Mouse (Mus musculus): ENCODE data around the gene Ppp1r1b. TPM values are rescaled to one million over a fixed set of nuclear protein-coding genes. Genes with fewer than 3 reads are reported as not detected.

Ppp1r1b gene
- polyA plus RNA-seq, 1 experiment from 2014 or later = 91.7 TPM

- Histone ChIP-seq H3K4me1 (ENCODE audit: control insufficient read depth, insufficient read depth, low read length) (peaks cover 23% of the 10 kb centered on the region), H3K27me3 (replicated peaks; ENCODE audit: control insufficient read depth, insufficient read depth, low read length) (peaks cover 94% of the 10 kb centered on the region), H3K36me3 (ENCODE audit: control insufficient read depth, insufficient read depth, low read length) (no peaks in the 10 kb centered on the region), H3K9me3 (ENCODE audit: control insufficient read depth, low read length) (no peaks in the 10 kb centered on the region), H3K4me3 (ENCODE audit: low read length) (no peak overlapping the region), H3K4me2 (ENCODE audit: low read depth, low read length) (no peak overlapping the region), H3K9ac (ENCODE audit: low read depth, low read length) (no peak overlapping the region), H3K27ac (ENCODE audit: low read length) (no peak overlapping the region)
- no peak for ATAC-seq
- WGBS = 70% methylated on average over 4 of the region's 4 CpGs
Measured at GRCm38 (mm10) chr11:98332841-98333240, 15.4 kb upstream of the Ppp1r1b start.

DNA sequence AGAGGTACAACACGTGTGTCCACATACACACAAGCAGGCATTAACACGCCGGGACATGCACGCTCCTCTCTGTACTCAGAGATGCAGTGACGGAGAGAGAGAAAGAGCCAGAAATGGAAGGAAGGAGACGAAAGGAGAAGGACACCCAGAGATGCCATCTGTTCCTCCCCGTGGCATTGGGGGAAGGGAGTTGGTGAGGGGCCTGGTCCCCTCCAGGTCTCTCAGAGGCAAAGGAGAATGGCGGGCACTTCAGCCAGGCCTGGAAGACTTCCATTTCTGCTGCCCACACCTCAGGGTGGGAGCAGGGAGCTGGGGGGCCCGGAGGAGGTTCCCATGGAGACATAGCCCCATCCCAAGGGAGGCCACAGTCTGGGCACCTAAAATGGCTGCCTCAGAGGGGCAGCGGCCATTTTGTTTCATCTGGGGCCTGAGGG lies 14.9 kb upstream of the Ppp1r1b start:
- 75% methylated on average over 10 of the region's 10 CpGs for WGBS
- Histone ChIP-seq H3K27ac (ENCODE audit: low read length) (no peak overlapping the region), H3K36me3 (ENCODE audit: control insufficient read depth, insufficient read depth, low read length) (no peaks in the 10 kb centered on the region), H3K9ac (ENCODE audit: low read depth, low read length) (no peak overlapping the region), H3K4me2 (ENCODE audit: low read depth, low read length) (no peak overlapping the region), H3K4me1 (ENCODE audit: control insufficient read depth, insufficient read depth, low read length) (peaks cover 19% of the 10 kb centered on the region), H3K4me3 (ENCODE audit: low read length) (no peak overlapping the region), H3K27me3 (replicated peaks; ENCODE audit: control insufficient read depth, insufficient read depth, low read length) (peaks cover 94% of the 10 kb centered on the region), H3K9me3 (ENCODE audit: control insufficient read depth, low read length) (no peaks in the 10 kb centered on the region)
- no peak for ATAC-seq

DNA sequence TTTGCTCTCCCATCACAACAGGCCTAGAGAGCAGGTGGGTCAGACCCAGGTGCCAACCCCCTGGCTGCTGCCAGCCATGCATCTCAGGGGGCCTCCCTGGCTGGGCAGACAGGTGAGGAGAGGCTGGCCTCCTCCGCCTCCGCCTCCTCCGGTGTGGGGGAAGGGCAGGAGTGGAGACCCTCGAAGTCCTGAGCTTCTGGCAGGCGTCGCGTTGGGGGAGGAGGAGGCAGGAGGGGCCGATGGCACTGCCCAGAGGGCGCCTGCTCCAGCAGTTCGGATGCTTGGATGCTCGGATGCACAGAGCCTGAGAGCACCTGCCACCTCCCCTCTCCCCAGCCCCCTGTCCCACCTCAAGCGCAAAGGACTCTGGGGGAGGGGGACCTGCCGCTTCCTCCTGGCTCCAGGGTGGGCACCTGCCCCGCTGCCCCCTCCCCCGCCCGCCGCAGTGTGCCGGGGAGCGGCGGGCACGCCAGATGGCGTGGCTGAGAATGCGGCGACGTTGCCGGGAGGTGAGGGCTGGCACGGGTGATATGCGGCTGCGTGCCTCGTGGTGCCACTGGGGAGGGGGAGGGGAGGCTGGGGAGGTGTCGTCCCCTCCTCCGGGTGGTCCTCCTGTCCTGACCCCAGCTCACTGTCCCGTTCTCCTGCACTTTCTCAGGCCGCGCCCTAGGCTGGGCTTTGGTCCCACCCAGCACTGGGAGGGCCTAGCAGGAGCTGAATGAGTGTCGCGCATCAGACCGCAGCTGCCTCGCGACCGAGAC lies 14.0 kb upstream of the Ppp1r1b start:
- H3K36me3 ChIP-seq (ENCODE audit: control insufficient read depth, insufficient read depth, low read length) = no peaks in the 10 kb centered on the region
- no peak; the same call in 1 of the 2 replicates for ATAC-seq

GRCm38 (mm10) chr11:98335250-98335649 lies 13.0 kb upstream of the Ppp1r1b start:
- no peaks in the 10 kb centered on the region for H3K9me3 ChIP-seq (ENCODE audit: control insufficient read depth, low read length)
- no peak for ATAC-seq

More for the DNA sequence above, 14.0 kb upstream of the Ppp1r1b start:
- H3K4me1 ChIP-seq (ENCODE audit: control insufficient read depth, insufficient read depth, low read length) = peaks cover 21% of the 10 kb centered on the region
- no peaks in the 10 kb centered on the region for H3K9me3 ChIP-seq (ENCODE audit: control insufficient read depth, low read length)
- peak overlapping the region; percentile 47 for H3K4me2 ChIP-seq (ENCODE audit: low read depth, low read length)
- H3K9ac ChIP-seq (ENCODE audit: low read depth, low read length) = no peak overlapping the region
- WGBS = 3% methylated on average over 34 of the region's 41 CpGs
- peaks cover 93% of the 10 kb centered on the region for H3K27me3 ChIP-seq (replicated peaks; ENCODE audit: control insufficient read depth, insufficient read depth, low read length)
- H3K4me3 ChIP-seq (ENCODE audit: low read length) = peak overlapping the region; percentile 31
- no peak overlapping the region for H3K27ac ChIP-seq (ENCODE audit: low read length)

GRCm38 (mm10) chr11:98336245-98337107 lies 11.7 kb upstream of the Ppp1r1b start:
- no peaks in the 10 kb centered on the region for H3K36me3 ChIP-seq (ENCODE audit: control insufficient read depth, insufficient read depth, low read length)
- no peak overlapping the region for H3K4me3 ChIP-seq (ENCODE audit: low read length)
- H3K27ac ChIP-seq (ENCODE audit: low read length) = no peak overlapping the region
- WGBS = 21% methylated on average over 13 of the region's 13 CpGs
- H3K4me2 ChIP-seq (ENCODE audit: low read depth, low read length) = no peak overlapping the region
- no peak for ATAC-seq
- H3K4me1 ChIP-seq (ENCODE audit: control insufficient read depth, insufficient read depth, low read length) = peaks cover 29% of the 10 kb centered on the region
- peaks cover 87% of the 10 kb centered on the region for H3K27me3 ChIP-seq (replicated peaks; ENCODE audit: control insufficient read depth, insufficient read depth, low read length)
- H3K9me3 ChIP-seq (ENCODE audit: control insufficient read depth, low read length) = no peaks in the 10 kb centered on the region
- no peak overlapping the region for H3K9ac ChIP-seq (ENCODE audit: low read depth, low read length)

More at GRCm38 (mm10) chr11:98335250-98335649, 13.0 kb upstream of the Ppp1r1b start:
- Histone ChIP-seq H3K4me3 (ENCODE audit: low read length) (no peak overlapping the region), H3K27me3 (replicated peaks; ENCODE audit: control insufficient read depth, insufficient read depth, low read length) (peaks cover 91% of the 10 kb centered on the region), H3K4me2 (ENCODE audit: low read depth, low read length) (no peak overlapping the region), H3K27ac (ENCODE audit: low read length) (no peak overlapping the region), H3K36me3 (ENCODE audit: control insufficient read depth, insufficient read depth, low read length) (no peaks in the 10 kb centered on the region), H3K9ac (ENCODE audit: low read depth, low read length) (no peak overlapping the region), H3K4me1 (ENCODE audit: control insufficient read depth, insufficient read depth, low read length) (peaks cover 29% of the 10 kb centered on the region)
- WGBS = 5% methylated on average over 9 of the region's 9 CpGs

- ATAC-seq = no peak
- H3K4me1 ChIP-seq (ENCODE audit: control insufficient read depth, insufficient read depth, low read length) = peaks cover 41% of the 10 kb centered on the region
- H3K36me3 ChIP-seq (ENCODE audit: control insufficient read depth, insufficient read depth, low read length) = no peaks in the 10 kb centered on the region
- peak overlapping the region; percentile 64 for H3K9ac ChIP-seq (ENCODE audit: low read depth, low read length)
- H3K9me3 ChIP-seq (ENCODE audit: control insufficient read depth, low read length) = no peaks in the 10 kb centered on the region
- H3K27me3 ChIP-seq (replicated peaks; ENCODE audit: control insufficient read depth, insufficient read depth, low read length) = peaks cover 79% of the 10 kb centered on the region
- peak overlapping the region; percentile 99 for H3K4me2 ChIP-seq (ENCODE audit: low read depth, low read length)
- 1% methylated on average over 47 of the region's 57 CpGs for WGBS
- H3K4me3 ChIP-seq (ENCODE audit: low read length) = peak overlapping the region; percentile 61
- H3K27ac ChIP-seq (ENCODE audit: low read length) = no peak overlapping the region
Measured at GRCm38 (mm10) chr11:98338507-98338961, 9.7 kb upstream of the Ppp1r1b start.

GRCm38 (mm10) chr11:98339071-98339501 lies 9.1 kb upstream of the Ppp1r1b start:
- WGBS = under 1% methylated on average over 19 of the region's 19 CpGs
- ATAC-seq = no peak
- H3K27ac ChIP-seq (ENCODE audit: low read length) = no peak overlapping the region

GRCm38 (mm10) chr11:98339679-98340287 lies 8.4 kb upstream of the Ppp1r1b start:
- no peaks in the 10 kb centered on the region for H3K9me3 ChIP-seq (ENCODE audit: control insufficient read depth, low read length)
- peak overlapping the region; percentile 99; the same call in 1 of the 2 replicates for H3K4me2 ChIP-seq (ENCODE audit: low read depth, low read length)
- peak; percentile 21; the same call in 1 of the 2 replicates for ATAC-seq
- peaks cover 67% of the 10 kb centered on the region for H3K27me3 ChIP-seq (replicated peaks; ENCODE audit: control insufficient read depth, insufficient read depth, low read length)
- H3K36me3 ChIP-seq (ENCODE audit: control insufficient read depth, insufficient read depth, low read length) = no peaks in the 10 kb centered on the region
- WGBS = 12% methylated on average over 11 of the region's 11 CpGs
- H3K4me1 ChIP-seq (ENCODE audit: control insufficient read depth, insufficient read depth, low read length) = peaks cover 34% of the 10 kb centered on the region
- H3K9ac ChIP-seq (ENCODE audit: low read depth, low read length) = no peak overlapping the region
- H3K4me3 ChIP-seq (ENCODE audit: low read length) = no peak overlapping the region; the same call in 1 of the 2 replicates
- H3K27ac ChIP-seq (ENCODE audit: low read length) = no peak overlapping the region

More at GRCm38 (mm10) chr11:98339071-98339501, 9.1 kb upstream of the Ppp1r1b start:
- peak overlapping the region; percentile 64 for H3K9ac ChIP-seq (ENCODE audit: low read depth, low read length)
- no peaks in the 10 kb centered on the region for H3K36me3 ChIP-seq (ENCODE audit: control insufficient read depth, insufficient read depth, low read length)
- H3K4me3 ChIP-seq (ENCODE audit: low read length) = peak overlapping the region; percentile 61
- H3K27me3 ChIP-seq (replicated peaks; ENCODE audit: control insufficient read depth, insufficient read depth, low read length) = peaks cover 74% of the 10 kb centered on the region
- H3K9me3 ChIP-seq (ENCODE audit: control insufficient read depth, low read length) = no peaks in the 10 kb centered on the region
- H3K4me2 ChIP-seq (ENCODE audit: low read depth, low read length) = peak overlapping the region; percentile 99
- H3K4me1 ChIP-seq (ENCODE audit: control insufficient read depth, insufficient read depth, low read length) = peaks cover 41% of the 10 kb centered on the region

DNA sequence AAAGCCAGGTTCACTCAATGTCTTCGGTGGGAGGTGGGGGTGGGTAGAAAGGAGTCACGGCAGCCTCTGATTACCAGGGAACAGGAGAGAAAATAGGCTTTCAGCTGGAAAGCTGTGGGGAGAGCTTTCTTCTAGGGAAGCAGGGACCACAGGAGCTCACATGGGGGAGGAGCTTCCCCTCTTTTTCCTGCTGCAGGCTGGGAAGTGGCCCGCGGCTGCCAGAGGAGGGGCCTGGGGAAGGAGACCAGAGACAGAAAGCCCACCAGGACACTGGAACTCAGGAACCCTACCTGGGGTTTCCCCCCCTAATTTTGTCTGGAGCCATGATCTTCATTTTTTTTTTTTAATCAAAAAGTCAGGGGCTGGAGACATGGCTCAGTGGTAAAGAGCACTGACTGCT lies 7.6 kb upstream of the Ppp1r1b start:
- Histone ChIP-seq H3K27ac (ENCODE audit: low read length) (no peak overlapping the region), H3K27me3 (replicated peaks; ENCODE audit: control insufficient read depth, insufficient read depth, low read length) (peaks cover 64% of the 10 kb centered on the region), H3K9me3 (ENCODE audit: control insufficient read depth, low read length) (no peaks in the 10 kb centered on the region), H3K4me3 (ENCODE audit: low read length) (no peak overlapping the region), H3K36me3 (ENCODE audit: control insufficient read depth, insufficient read depth, low read length) (no peaks in the 10 kb centered on the region), H3K9ac (ENCODE audit: low read depth, low read length) (no peak overlapping the region), H3K4me1 (ENCODE audit: control insufficient read depth, insufficient read depth, low read length) (peaks cover 28% of the 10 kb centered on the region), H3K4me2 (ENCODE audit: low read depth, low read length) (no peak overlapping the region)
- no peak for ATAC-seq
- WGBS = 14% methylated on average over 4 of the region's 4 CpGs

All from intestine, embryonic 16.5 days (tissue).